Mouse (Mus musculus): ENCODE measurements at regions not wholly inside any gene's neighbourhood (a gene's known extent, or its start where the extent isn't known, plus 50 kb on each side); places are given as distances from the start of the nearest gene placed in this dataset.

- no peak for DNase-seq (ENCODE audit: low read depth, low spot score)
Measured at GRCm38 (mm10) chr19:56177231-56177745, 109.6 kb upstream of the Habp2 start.

GRCm38 (mm10) chr19:56185756-56186155 is 101.2 kb upstream of the Habp2 start:
- no peak for DNase-seq (ENCODE audit: low read depth, low spot score)

DNA sequence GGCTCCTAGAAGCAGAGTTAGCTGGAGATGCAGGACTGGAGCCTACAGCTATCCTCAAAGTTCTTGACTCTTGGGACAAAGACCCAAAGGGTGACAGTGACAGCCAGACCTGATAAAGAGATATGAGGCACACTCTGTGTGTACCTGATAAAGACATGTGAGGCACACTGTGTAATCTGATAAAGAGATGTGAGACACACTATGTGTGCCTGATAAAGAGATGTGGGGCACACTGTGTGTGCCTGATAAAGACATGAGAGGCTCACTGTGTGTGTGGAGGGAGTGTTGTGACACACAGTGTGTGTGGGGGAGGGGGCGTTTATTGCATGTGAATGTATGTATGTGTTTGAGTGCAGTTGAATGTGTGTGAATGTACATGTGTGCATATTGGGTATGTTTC is 97.8 kb upstream of the Habp2 start:
- DNase-seq (ENCODE audit: low read depth, low spot score): no peak

DNA sequence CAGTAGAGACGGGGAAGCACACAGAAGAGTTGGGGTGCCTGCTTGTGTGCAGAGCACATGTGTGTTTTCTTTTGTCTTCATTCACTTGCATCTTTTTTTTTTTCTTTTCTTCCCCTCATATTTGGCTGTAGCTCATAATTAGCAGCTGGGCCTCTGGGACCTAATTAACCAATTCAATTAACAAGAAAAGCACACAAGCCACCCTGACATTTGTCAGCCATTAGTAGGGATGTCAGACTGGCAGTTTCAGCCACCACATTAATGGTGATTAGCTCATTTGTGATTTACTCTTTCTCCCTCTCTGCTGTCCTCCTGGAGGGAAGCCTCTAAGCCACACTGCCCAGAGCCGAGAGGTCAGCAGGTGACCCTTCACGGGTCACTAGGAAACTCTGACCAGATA is 96.7 kb upstream of the Habp2 start:
- DNase-seq (ENCODE audit: low read depth, low spot score): no peak

DNA sequence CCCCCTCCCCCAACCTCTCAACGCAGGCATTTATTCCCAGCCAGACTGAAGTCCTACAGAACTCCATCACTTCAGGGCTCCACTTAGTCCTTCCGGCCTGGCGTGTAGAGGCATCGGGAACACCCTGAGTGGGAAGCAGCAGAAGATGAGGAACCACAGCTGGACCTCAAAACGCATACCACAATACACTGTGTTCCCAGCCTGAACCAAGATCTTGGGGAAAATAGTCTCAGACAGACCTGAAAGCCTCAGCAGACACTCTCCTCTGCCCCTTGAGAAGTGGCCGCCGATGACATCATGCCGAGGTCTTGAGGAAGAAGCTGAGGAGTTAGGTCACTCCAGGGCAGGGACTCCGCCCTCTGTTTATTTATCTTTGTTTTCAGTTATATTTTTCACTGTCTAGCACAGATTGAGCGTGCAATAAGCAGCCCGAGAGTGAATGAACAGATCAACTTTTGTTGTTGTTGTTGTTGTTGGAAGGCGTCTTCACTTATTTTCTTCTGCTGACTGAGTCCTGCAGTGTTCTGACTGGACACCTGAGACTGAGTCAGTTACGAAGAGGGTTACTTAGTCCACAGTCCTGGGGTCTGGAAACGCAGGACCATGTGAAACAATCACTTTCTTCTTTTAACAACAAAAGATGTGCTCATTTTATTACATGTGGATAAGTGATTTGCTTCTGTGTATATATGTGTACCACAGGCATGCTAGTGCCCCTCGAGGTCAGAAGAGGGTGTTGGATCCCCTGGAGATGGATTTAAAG is 88.3 kb upstream of the Habp2 start:
- DNase-seq (ENCODE audit: low read depth, low spot score): no peak

- no peak for DNase-seq (ENCODE audit: low read depth, low spot score)
Measured at GRCm38 (mm10) chr19:56199401-56200150, 87.4 kb upstream of the Habp2 start.

GRCm38 (mm10) chr19:56201007-56201682 is 85.8 kb upstream of the Habp2 start:
- DNase-seq (ENCODE audit: low read depth, low spot score): peak; percentile 44

- DNase-seq (ENCODE audit: low read depth, low spot score): peak; percentile 17
Measured at GRCm38 (mm10) chr19:56201738-56202480, 85.0 kb upstream of the Habp2 start.

DNA sequence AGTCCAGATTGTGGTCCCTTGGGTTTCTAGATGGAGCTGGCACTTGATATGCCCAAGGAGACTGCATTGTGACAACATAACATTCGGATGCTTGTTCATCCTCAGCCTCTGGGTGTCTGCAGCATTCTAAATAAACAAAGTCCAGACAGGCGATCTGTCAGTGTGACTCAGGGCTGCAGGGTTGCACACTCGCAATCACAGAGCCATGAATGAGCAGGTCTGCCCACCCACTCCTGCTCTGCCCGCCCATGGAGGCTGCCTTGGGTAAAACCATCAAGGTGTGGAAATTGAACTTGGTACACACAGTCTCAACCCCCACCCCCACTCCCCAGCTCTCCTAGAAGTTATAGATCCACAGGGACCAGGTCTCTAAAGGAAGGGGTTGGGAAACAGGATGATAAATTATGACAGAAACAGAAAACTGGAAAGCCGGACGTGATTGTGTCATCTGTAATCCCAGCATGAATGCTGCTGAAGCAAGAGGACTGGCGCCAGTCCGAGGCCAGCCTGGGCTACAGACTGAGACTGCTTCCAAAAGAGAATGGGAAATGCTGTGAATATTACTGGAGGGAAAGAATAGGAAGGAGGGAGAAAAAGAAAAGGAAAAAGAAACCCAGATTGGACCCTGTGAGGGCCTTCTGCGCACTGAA is 84.3 kb upstream of the Habp2 start:
- no peak for DNase-seq (ENCODE audit: low read depth, low spot score)

GRCm38 (mm10) chr19:56218536-56218935 is 68.4 kb upstream of the Habp2 start:
- DNase-seq (ENCODE audit: low read depth, low spot score): no peak

DNA sequence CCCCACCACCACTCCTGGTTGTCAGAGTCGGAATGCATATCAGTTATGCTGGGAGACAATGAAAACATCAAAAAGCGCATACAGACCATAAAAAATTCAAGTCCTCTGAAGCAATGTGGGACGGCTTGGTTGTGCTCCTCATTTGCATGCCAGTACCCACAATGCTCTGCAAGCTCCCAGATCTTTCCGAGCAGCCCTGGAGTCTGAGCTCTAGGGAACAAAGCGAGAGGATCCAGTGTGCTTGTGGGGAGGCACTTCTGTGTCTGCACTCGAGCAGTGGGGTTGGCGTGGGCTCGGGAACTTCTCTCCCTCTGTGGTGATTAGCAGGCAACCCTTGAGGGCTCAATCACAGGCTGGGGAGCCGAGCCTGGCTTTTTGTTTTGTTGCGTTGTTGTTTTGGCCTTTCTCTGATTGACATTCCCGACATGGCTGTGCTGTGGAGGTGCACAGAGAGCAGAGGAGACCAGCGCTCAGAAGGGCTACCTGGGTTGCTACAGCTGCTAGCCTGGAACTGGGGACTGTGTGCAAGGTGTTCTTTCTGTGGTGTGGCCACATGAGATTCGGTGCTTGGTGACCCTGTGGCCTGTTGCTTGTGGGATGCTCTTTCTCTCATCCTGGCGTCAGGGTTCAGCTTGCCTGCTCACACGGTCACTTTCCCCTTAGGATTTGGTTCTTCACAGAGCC is 66.1 kb upstream of the Habp2 start:
- DNase-seq (ENCODE audit: low read depth, low spot score): no peak

DNA sequence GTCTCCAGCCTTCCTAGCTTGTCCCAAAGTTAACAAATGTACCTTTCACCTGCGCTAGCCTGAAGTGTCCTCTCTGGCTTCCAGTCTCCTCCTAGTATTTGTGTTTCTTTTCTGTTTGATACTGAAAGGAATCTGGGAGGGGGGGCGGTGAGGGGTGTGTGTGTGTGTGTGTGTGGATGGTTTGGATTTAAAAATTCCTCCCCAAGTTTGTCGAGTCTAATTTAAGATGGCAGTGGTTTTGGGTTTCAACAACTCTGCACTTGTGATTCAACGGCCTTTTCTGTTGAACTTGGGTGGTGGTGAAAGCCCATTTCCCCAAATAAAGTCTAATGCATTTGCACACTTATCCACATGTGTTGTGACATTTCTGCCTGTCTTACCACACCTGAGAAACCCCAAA is 64.4 kb upstream of the Habp2 start:
- no peak for DNase-seq (ENCODE audit: low read depth, low spot score)

GRCm38 (mm10) chr19:56225039-56225438 is 61.9 kb upstream of the Habp2 start:
- no peak for DNase-seq (ENCODE audit: low read depth, low spot score)

DNA sequence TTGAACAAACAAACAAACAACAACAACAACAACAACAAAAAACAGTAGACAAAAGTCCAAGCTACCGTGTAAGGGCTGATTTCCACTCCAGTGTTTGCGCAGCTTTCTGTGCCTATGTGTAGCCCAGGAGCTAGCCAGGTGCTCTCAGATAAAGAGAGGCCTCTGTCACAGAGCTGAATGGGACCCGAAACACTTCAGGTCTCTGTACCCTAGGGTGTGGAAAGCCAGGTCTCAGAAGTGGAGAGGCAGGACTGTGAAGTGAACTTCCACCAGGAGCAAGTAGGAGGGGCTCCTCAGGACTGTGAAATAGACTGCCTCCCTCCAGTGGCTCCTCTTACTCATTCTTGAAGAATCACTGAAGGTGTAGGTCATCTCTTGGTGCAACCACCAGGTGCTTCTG is 61.4 kb upstream of the Habp2 start:
- no peak for DNase-seq (ENCODE audit: low read depth, low spot score)

GRCm38 (mm10) chr19:56228586-56228985 is 58.4 kb upstream of the Habp2 start:
- DNase-seq (ENCODE audit: low read depth, low spot score): no peak

GRCm38 (mm10) chr19:56231430-56231829 is 55.5 kb upstream of the Habp2 start:
- DNase-seq (ENCODE audit: low read depth, low spot score): no peak

DNA sequence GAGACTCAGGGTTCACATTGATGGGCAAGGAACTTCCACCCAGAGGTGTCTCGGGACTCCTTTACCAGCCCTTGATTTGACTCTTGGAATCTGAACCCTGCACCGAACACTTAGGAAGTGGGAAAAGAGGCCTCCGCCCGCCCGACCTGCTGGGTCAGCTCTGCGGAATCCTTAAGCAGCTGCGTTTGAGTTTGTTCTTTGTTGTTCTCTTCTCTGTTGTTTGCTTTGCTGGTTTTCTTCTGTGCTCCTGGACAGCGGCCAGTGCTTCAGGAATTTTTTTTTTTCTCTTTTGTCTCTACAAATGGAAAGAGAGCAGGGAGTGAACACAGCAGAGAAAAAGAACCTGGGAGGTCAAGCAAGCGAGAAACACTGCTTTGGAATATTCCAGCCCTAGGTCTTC is 55.1 kb upstream of the Habp2 start:
- no peak for DNase-seq (ENCODE audit: low read depth, low spot score)

DNA sequence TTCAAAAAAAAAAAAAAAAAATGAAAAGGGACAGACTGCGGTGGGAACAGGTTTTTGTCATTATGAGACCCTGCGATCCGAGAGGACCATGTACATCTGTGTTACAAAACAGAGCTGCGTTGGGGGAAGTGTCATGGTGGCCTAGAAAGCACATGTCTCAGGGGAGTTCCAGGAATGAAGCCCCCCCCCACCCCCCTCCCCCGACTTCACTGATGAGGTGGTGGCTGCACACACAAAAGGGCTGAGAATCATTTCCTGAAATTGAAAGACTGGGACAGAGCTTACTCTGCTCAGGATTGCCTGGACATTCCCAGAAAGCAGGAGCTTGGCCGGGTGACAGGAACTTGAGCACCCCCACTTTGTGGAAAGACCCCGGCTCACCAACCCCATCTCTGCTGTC is 54.7 kb upstream of the Habp2 start:
- DNase-seq (ENCODE audit: low read depth, low spot score): no peak

GRCm38 (mm10) chr19:56232950-56233349 is 54.0 kb upstream of the Habp2 start:
- no peak for DNase-seq (ENCODE audit: low read depth, low spot score)

DNA sequence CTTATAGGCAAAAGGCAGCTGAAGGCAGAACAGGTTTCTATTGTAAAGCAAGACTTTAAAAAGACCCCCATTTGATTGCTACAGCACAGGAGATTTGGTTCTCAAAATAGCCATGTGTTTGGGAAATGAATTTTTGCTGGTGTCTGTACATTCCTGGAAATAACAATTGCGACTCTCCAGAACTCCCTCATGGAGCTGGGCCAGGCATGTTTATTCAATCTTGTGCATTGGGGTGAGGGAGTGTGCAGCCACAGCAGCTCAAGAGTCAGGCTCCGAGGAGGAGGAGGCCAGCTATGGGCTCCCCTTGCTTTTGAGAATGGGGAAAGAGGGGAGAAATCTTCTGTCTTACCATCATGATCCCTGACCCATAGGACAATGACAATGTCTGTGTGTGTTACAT is 51.9 kb upstream of the Habp2 start:
- DNase-seq (ENCODE audit: low read depth, low spot score): no peak
